Mouse (Mus musculus) forebrain, embryonic 16.5 days (tissue): ENCODE results near the gene Kat8. TPM values are rescaled to one million over a fixed set of nuclear protein-coding genes. Genes with fewer than 3 reads are reported as not detected.
A peak's percentile ranks its signal among the peaks of the same experiment; 100 is the strongest.
"Not testable (repeated sequence)": the region's sequence is repeated elsewhere in the genome, so short reads cannot be mapped to it uniquely, and the experiment has no call there.

Experiments used
- ATAC-seq: fragments of 200-750 bp; cut with Nextera tagmentation; 2 replicates; pipeline ENCODE4 v1.8.0; 2017; ENCODE audit warnings: mild to moderate bottlenecking, moderate library complexity
- H3K27ac ChIP-seq: fragments of 300-500 bp; sonication (generic); 2 replicates; pipeline ENCODE4 v1.5.1; 2014; ENCODE audit warnings: low read length, control low read depth
- H3K27me3 ChIP-seq: fragments of 300-500 bp; sonication (generic); replicated peaks from 2 replicates; pipeline ENCODE4 v1.6.1; 2014; ENCODE audit warnings: low read length; ENCODE audit not compliant: control insufficient read depth, insufficient read depth
- H3K36me3 ChIP-seq: fragments of 300-500 bp; sonication (generic); 2 replicates; pipeline ENCODE4 v1.6.1; 2014; ENCODE audit not compliant: control insufficient read depth, insufficient read depth
- H3K4me1 ChIP-seq: fragments of 300-500 bp; sonication (generic); replicated peaks from 2 replicates; pipeline ENCODE4 v1.6.1; 2014; ENCODE audit warnings: low read length; ENCODE audit not compliant: control insufficient read depth, insufficient read depth
- H3K4me2 ChIP-seq: fragments of 300-500 bp; sonication (generic); 2 replicates; pipeline ENCODE4 v1.6.1; 2014; ENCODE audit warnings: mild to moderate bottlenecking, low read length, control low read depth
- H3K4me3 ChIP-seq: fragments of 300-500 bp; sonication (generic); replicated peaks from 2 replicates; pipeline ENCODE4 v1.5.1; 2014; ENCODE audit warnings: mild to moderate bottlenecking, low read length, control low read depth
- H3K9ac ChIP-seq: fragments of 300-500 bp; sonication (generic); replicated peaks from 2 replicates; pipeline ENCODE4 v1.6.1; 2014; ENCODE audit warnings: low read depth, low read length, control low read depth
- H3K9me3 ChIP-seq: fragments of 300-500 bp; sonication (generic); 2 replicates; pipeline ENCODE4 v1.6.1; 2016; ENCODE audit warnings: low read length; ENCODE audit not compliant: control insufficient read depth
- WGBS: fragments of 180-500 bp; shearing (Covaris S2); extraction: QIAGEN DNeasy Blood & Tissue Kit; methylation state at CpG from one replicate; pipeline ENCODE4 v1.1.7; 2014; 5-methylcytosine and 5-hydroxymethylcytosine counted together
- polyA plus RNA-seq: library from polyadenylated mRNA; unstranded; fragments of >200 nt; fragmentation: Nextera tagmentation; extraction: Ambion mirVana; gene quantifications from 2 replicates; pipeline ENCODE4 v1.2.1, GENCODE M21; 2015

The Kat8 gene
- polyA plus RNA-seq, 1 experiment from 2014 or later: 53.3 TPM

GRCm38 (mm10) chr7:127894480-127894879 is 17.8 kb upstream of the Kat8 start:
- Histone ChIP-seq H3K4me1 (peaks cover 8% of the 10 kb centered on the region), H3K9me3 (no peaks in the 10 kb centered on the region), H3K27ac (no peak overlapping the region), H3K36me3 (peaks cover 3% of the 10 kb centered on the region; the same call in 1 of the 2 replicates), H3K27me3 (peaks cover 2% of the 10 kb centered on the region; the same call in 1 of the 2 replicates), H3K9ac (no peak overlapping the region), H3K4me2 (peak overlapping the region; percentile 90), H3K4me3 (peak overlapping the region; percentile 76; the same call in 1 of the 2 replicates)
- no peak for ATAC-seq
- 88% methylated on average over 5 of the region's 5 CpGs for WGBS

GRCm38 (mm10) chr7:127895442-127895841 is 16.9 kb upstream of the Kat8 start, which contains the start of the genes Gm21974 and Vkorc1:
TSS of gene Gm21974 (minus strand) at chr7:127895454.
TSS of gene Vkorc1 (minus strand) at chr7:127895617.
- peak within 1 kb of the TSS; percentile 65 for H3K9ac ChIP-seq
- peaks cover 2% of the 10 kb centered on the region; the same call in 1 of the 2 replicates for H3K27me3 ChIP-seq
- peaks cover 8% of the 10 kb centered on the region for H3K4me1 ChIP-seq
- H3K27ac ChIP-seq: peak within 1 kb of the TSS; percentile 66
- H3K4me3 ChIP-seq: peak within 1 kb of the TSS; percentile 76
- peak within 1 kb of the TSS; percentile 90 for H3K4me2 ChIP-seq
- ATAC-seq: peak; percentile 99
- under 1% methylated on average over 26 of the region's 26 CpGs for WGBS
- peaks cover 3% of the 10 kb centered on the region; the same call in 1 of the 2 replicates for H3K36me3 ChIP-seq
- no peaks in the 10 kb centered on the region for H3K9me3 ChIP-seq

- H3K4me3 ChIP-seq: peak overlapping the region; percentile 76
- H3K9me3 ChIP-seq, H3K27me3 ChIP-seq, H3K4me1 ChIP-seq, H3K27ac ChIP-seq, H3K9ac ChIP-seq, H3K36me3 ChIP-seq: not testable (repeated sequence)
- WGBS: 75% methylated on average over 7 of the region's 7 CpGs
- ATAC-seq: peak; percentile 1
- peak overlapping the region; percentile 90 for H3K4me2 ChIP-seq
Observed at GRCm38 (mm10) chr7:127895891-127896290, 16.4 kb upstream of the Kat8 start.

- Histone ChIP-seq H3K27ac (no peak overlapping the region), H3K36me3 (peaks cover 3% of the 10 kb centered on the region; the same call in 1 of the 2 replicates), H3K4me3 (no peak overlapping the region), H3K27me3 (peaks cover 2% of the 10 kb centered on the region; the same call in 1 of the 2 replicates), H3K4me2 (no peak overlapping the region), H3K9ac (no peak overlapping the region), H3K4me1 (peaks cover 8% of the 10 kb centered on the region), H3K9me3 (no peaks in the 10 kb centered on the region)
- no peak for ATAC-seq
- 66% methylated on average over 13 of the region's 13 CpGs for WGBS
Observed at GRCm38 (mm10) chr7:127896384-127896783, 15.9 kb upstream of the Kat8 start.

- Histone ChIP-seq H3K9me3 (no peaks in the 10 kb centered on the region), H3K4me1 (peaks cover 8% of the 10 kb centered on the region), H3K36me3 (no peaks in the 10 kb centered on the region), H3K27me3 (peaks cover 2% of the 10 kb centered on the region; the same call in 1 of the 2 replicates), H3K9ac (no peak overlapping the region), H3K4me2 (no peak overlapping the region), H3K27ac (no peak overlapping the region), H3K4me3 (no peak overlapping the region)
- no peak for ATAC-seq
- WGBS: 87% methylated on average over 7 of the region's 7 CpGs
Observed at GRCm38 (mm10) chr7:127897542-127897941, 14.8 kb upstream of the Kat8 start.

- H3K4me1 ChIP-seq: peaks cover 8% of the 10 kb centered on the region
- no peaks in the 10 kb centered on the region for H3K9me3 ChIP-seq
- no peak overlapping the region for H3K27ac ChIP-seq
- peaks cover 2% of the 10 kb centered on the region; the same call in 1 of the 2 replicates for H3K27me3 ChIP-seq
- ATAC-seq: no peak
- 40% methylated on average over 10 of the region's 10 CpGs for WGBS
- H3K4me2 ChIP-seq: no peak overlapping the region
- no peak overlapping the region for H3K9ac ChIP-seq
- H3K36me3 ChIP-seq: no peaks in the 10 kb centered on the region
- H3K4me3 ChIP-seq: no peak overlapping the region
Observed at GRCm38 (mm10) chr7:127898179-127898956, 13.9 kb upstream of the Kat8 start.

GRCm38 (mm10) chr7:127899997-127900396 is 12.3 kb upstream of the Kat8 start:
- no peak for ATAC-seq
- Histone ChIP-seq H3K4me3 (no peak overlapping the region), H3K9me3 (no peaks in the 10 kb centered on the region), H3K4me1 (peaks cover 9% of the 10 kb centered on the region), H3K27ac (no peak overlapping the region), H3K9ac (no peak overlapping the region), H3K4me2 (no peak overlapping the region), H3K36me3 (no peaks in the 10 kb centered on the region), H3K27me3 (peaks cover 2% of the 10 kb centered on the region; the same call in 1 of the 2 replicates)
- 46% methylated on average over 7 of the region's 7 CpGs for WGBS

- Histone ChIP-seq H3K4me1 (peaks cover 11% of the 10 kb centered on the region), H3K4me3 (no peak overlapping the region), H3K9ac (no peak overlapping the region), H3K4me2 (no peak overlapping the region), H3K9me3 (no peaks in the 10 kb centered on the region), H3K27me3 (peaks cover 2% of the 10 kb centered on the region; the same call in 1 of the 2 replicates), H3K36me3 (no peaks in the 10 kb centered on the region), H3K27ac (no peak overlapping the region)
- ATAC-seq: no peak
- WGBS: 81% methylated on average over 2 of the region's 2 CpGs
Observed at GRCm38 (mm10) chr7:127901772-127902171, 10.5 kb upstream of the Kat8 start.

- H3K9ac ChIP-seq: peak within 1 kb of the TSS; percentile 80
- H3K36me3 ChIP-seq: peaks cover 15% of the 10 kb centered on the region
- peak; percentile 95 for ATAC-seq
- H3K27me3 ChIP-seq: no peaks in the 10 kb centered on the region; the same call in 1 of the 2 replicates
- H3K27ac ChIP-seq: peak within 1 kb of the TSS; percentile 84
- no peaks in the 10 kb centered on the region for H3K9me3 ChIP-seq
- H3K4me2 ChIP-seq: peak within 1 kb of the TSS; percentile 72
- peaks cover 11% of the 10 kb centered on the region for H3K4me1 ChIP-seq
- peak within 1 kb of the TSS; percentile 89 for H3K4me3 ChIP-seq
- WGBS: 8% methylated on average over 38 of the region's 38 CpGs
Observed at GRCm38 (mm10) chr7:127903971-127904796, 8.1 kb upstream of the Kat8 start, which contains the start of gene Bckdk. TSS of gene Bckdk (plus strand) at chr7:127904082.
